Mouse (Mus musculus): ENCODE results near the gene Gnb3. TPM values are rescaled to one million over a fixed set of nuclear protein-coding genes. Genes with fewer than 3 reads are reported as not detected.

Gene Gnb3
- polyA plus RNA-seq, 1 experiment from 2014 or later: 1.2 TPM

DNA sequence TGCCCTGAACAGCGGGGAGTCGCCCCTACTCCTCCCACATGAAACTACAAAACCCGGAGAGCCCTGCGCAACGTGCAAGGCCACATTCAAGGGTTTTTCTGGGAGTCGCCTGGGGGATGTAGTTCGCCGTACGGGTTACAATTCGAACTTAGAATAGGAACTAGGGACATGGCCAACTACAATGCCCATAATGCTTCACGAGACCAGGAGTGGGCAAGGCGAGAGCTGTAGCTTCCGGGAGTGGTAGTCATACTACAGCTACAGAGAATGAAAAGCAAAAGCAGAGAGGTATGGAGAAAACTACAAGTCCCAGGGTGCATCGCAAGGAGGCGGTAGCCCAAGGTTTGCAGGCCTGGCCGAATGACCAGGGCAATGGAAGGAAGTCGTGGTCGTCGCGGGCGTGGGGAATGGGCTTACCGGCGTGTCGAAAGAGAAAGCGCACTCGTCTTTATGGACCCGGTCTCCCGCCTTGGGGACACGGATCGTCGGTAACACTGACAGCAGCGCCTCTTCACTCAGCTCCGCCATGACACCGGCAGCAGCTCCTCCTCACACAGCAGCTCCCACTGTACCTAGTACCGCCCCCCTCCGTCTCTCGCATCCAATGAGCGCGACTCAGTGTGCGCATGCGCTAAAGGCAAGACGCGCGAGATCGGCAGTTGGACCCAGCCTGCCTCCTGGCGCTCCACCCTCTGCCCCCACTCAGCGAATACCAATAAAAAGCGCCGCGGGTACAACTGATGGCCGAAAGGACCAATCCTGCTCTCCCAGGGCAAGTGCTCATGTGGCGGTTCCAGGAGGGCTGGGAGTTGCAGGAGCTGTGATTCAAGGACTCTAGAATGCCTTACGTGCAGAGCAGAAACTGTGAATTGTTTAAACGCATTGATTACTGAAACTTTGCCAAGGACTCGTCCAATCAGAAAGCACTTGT lies 10.9 kb downstream of the Gnb3 start, which contains the start of the genes Usp5 and Cdca3:
TSS of gene Usp5 (minus strand) at position 617 of the 931 bp plus-strand sequence.
TSS of gene Cdca3 (plus strand) at position 680 of the 931 bp plus-strand sequence.
- peak within 1 kb of the TSS; percentile 70 for H3K9ac ChIP-seq
- H3K4me1 ChIP-seq (replicated peaks): peaks cover 16% of the 10 kb centered on the region
- no peaks in the 10 kb centered on the region for H3K27me3 ChIP-seq (replicated peaks)
- WGBS: under 1% methylated on average over 55 of the region's 55 CpGs
- peak; percentile 94 for ATAC-seq
- H3K36me3 ChIP-seq: peaks cover 25% of the 10 kb centered on the region
- peak within 1 kb of the TSS; percentile 54 for H3K4me3 ChIP-seq (replicated peaks)
- no peaks in the 10 kb centered on the region for H3K9me3 ChIP-seq
- H3K27ac ChIP-seq: peak within 1 kb of the TSS; percentile 94
- H3K4me2 ChIP-seq (replicated peaks): peak within 1 kb of the TSS; percentile 90

DNA sequence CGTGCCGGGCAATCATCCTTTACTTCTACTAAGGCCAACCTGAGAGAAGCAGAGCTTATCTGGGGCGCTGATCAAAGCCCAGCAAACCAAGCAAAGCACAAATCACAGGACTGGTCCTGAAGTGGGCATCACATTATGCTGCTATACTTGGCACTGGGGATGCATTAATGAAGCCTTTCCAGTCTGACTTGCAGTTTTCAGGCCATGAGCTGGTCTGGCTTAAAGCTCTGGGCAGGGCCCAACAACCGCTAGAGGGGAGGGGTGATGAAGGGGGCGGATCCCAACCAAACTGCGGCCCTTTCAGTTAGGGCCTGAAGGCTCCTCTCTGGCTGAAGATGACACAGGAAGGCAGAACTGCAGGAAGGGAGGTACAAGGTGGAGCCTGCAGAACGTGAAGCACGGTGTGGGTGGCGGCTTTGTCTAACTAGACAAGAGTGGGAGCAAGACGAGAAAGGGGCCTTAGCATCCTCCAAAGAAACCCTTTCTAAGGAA lies 11.9 kb downstream of the Gnb3 start:
- Histone ChIP-seq H3K4me2 (replicated peaks) (peak overlapping the region; percentile 76), H3K9me3 (no peaks in the 10 kb centered on the region), H3K4me3 (replicated peaks) (peak overlapping the region; percentile 54), H3K27me3 (replicated peaks) (no peaks in the 10 kb centered on the region), H3K27ac (peak overlapping the region; percentile 13; the same call in 1 of the 2 replicates), H3K4me1 (replicated peaks) (peaks cover 16% of the 10 kb centered on the region), H3K36me3 (peaks cover 33% of the 10 kb centered on the region), H3K9ac (peak overlapping the region; percentile 54)
- WGBS: 23% methylated on average over 10 of the region's 10 CpGs
- no peak for ATAC-seq

DNA sequence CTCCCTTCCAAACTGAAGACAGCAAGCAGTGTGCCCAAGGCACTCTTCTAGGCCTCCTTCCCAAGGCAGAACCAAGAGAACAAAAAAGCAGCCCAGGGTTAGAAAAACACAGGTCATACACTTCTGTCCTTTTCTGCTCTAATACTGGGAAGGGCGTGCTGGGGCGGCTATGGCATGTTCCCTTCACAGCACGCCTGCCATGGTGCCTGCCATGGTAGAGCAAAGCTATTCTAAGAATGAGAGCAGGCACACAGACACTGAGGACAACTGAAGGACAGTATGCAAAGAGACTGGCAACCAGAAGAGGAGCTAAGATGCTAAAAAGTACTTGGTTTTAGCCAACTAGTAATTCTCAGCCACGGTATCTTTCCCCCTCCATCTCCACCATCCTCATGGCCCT lies 18.0 kb downstream of the Gnb3 start:
- H3K36me3 ChIP-seq: peaks cover 76% of the 10 kb centered on the region
- 93% methylated on average over 4 of the region's 4 CpGs for WGBS

DNA sequence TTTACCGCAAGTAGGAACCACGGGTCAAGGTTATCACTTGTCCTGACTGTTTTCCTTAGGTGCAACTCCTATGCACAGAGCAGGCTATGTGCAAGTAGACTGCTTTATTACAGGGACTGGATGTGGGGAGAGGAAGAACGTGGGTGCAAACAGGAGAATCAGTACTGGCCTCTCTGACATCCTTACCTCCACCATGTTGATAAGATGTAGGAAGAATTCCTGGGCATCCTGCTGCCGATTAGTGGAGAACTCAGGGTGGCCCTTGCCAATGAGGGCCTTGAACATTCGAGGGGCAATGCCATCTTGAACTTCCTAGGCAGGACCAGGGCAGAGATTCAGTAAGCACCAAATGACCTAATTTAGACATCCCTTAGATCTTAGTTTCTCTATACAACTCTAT lies 19.2 kb downstream of the Gnb3 start:
- H3K36me3 ChIP-seq: peaks cover 77% of the 10 kb centered on the region
- H3K4me1 ChIP-seq (replicated peaks): no peaks in the 10 kb centered on the region
- 94% methylated on average over 5 of the region's 5 CpGs for WGBS
- H3K4me3 ChIP-seq (replicated peaks): no peak overlapping the region
- H3K9me3 ChIP-seq: no peaks in the 10 kb centered on the region
- H3K4me2 ChIP-seq (replicated peaks): no peak overlapping the region
- no peak overlapping the region for H3K27ac ChIP-seq
- no peaks in the 10 kb centered on the region for H3K27me3 ChIP-seq (replicated peaks)
- ATAC-seq: no peak
- no peak overlapping the region for H3K9ac ChIP-seq

More for the DNA sequence above, 18.0 kb downstream of the Gnb3 start:
- ATAC-seq: no peak
- H3K27ac ChIP-seq: no peak overlapping the region
- no peaks in the 10 kb centered on the region for H3K9me3 ChIP-seq
- no peak overlapping the region for H3K4me3 ChIP-seq (replicated peaks)
- H3K4me1 ChIP-seq (replicated peaks): no peaks in the 10 kb centered on the region
- no peak overlapping the region for H3K4me2 ChIP-seq (replicated peaks)
- no peak overlapping the region for H3K9ac ChIP-seq
- no peaks in the 10 kb centered on the region for H3K27me3 ChIP-seq (replicated peaks)

DNA sequence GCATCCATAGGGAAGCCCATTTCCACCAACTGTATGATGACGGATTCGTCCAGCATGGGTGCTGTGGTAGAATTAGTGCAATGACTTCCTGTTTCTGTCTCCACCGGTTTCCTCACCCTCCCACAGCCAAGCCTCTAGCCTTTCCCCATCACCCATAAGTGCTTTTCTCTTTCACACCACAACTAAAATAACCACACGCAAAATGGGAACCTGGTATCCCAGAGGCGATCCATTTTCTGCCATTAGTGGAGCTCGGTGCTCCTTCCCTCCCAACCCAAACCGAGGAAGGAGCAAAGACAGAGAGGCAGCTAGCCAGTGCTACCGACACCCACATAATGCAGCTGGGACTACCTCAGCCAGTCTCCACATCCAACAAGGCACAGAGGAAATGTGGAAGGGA lies 22.1 kb downstream of the Gnb3 start:
- H3K9ac ChIP-seq: no peak overlapping the region
- H3K4me1 ChIP-seq (replicated peaks): peaks cover 13% of the 10 kb centered on the region
- 88% methylated on average over 8 of the region's 8 CpGs for WGBS
- H3K27me3 ChIP-seq (replicated peaks): no peaks in the 10 kb centered on the region
- no peak for ATAC-seq
- H3K9me3 ChIP-seq: no peaks in the 10 kb centered on the region
- H3K4me2 ChIP-seq (replicated peaks): no peak overlapping the region
- peaks cover 57% of the 10 kb centered on the region for H3K36me3 ChIP-seq
- H3K4me3 ChIP-seq (replicated peaks): no peak overlapping the region
- no peak overlapping the region for H3K27ac ChIP-seq

DNA sequence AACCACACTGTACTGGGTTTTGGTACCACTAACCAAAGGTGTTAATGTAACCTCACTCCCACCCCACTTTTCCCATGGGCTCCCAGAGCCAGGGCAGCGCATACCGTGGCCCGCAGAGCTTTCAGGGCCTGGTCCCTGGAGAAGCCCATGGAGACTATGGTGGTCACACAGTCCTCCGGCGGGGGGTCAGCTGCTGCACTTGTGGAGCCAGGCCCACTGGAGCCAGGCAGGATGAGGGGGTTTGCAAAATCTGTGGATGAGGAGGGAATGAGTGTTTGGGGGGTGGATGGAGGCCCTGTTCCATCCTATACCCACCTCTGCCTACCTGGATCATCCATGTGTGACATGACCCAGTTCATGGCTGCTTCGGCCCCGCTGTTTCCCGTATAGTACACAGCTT lies 22.5 kb downstream of the Gnb3 start:
- Histone ChIP-seq H3K4me1 (replicated peaks) (peaks cover 15% of the 10 kb centered on the region), H3K27ac (no peak overlapping the region), H3K9ac (no peak overlapping the region), H3K36me3 (peaks cover 53% of the 10 kb centered on the region), H3K4me2 (replicated peaks) (no peak overlapping the region), H3K27me3 (replicated peaks) (no peaks in the 10 kb centered on the region), H3K4me3 (replicated peaks) (no peak overlapping the region), H3K9me3 (no peaks in the 10 kb centered on the region)
- no peak for ATAC-seq
- WGBS: 97% methylated on average over 8 of the region's 8 CpGs

DNA sequence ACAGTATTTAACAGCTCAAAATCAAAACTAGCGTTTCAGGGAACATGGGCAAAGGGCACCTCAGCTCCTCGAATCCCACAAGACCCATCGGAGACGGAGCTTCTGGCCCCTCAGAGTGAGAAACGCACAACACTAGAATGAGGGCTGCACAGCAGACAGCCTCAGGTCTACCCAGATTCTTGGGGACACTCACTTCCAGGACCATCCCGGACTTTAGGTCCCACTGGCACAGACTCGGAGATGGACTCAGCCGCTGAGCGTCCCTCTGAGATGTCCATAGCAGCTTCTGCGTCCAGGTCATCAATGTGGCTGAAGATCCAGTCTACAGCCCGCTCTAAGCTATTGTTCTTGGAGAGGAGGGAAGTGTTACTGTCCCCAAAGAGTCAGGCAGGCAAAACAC lies 22.9 kb downstream of the Gnb3 start:
- H3K9ac ChIP-seq: no peak overlapping the region
- H3K4me1 ChIP-seq (replicated peaks): peaks cover 20% of the 10 kb centered on the region
- H3K27me3 ChIP-seq (replicated peaks): no peaks in the 10 kb centered on the region
- H3K4me2 ChIP-seq (replicated peaks): no peak overlapping the region
- no peaks in the 10 kb centered on the region for H3K9me3 ChIP-seq
- no peak for ATAC-seq
- WGBS: 92% methylated on average over 11 of the region's 11 CpGs
- H3K36me3 ChIP-seq: peaks cover 50% of the 10 kb centered on the region
- no peak overlapping the region for H3K27ac ChIP-seq
- H3K4me3 ChIP-seq (replicated peaks): no peak overlapping the region

DNA sequence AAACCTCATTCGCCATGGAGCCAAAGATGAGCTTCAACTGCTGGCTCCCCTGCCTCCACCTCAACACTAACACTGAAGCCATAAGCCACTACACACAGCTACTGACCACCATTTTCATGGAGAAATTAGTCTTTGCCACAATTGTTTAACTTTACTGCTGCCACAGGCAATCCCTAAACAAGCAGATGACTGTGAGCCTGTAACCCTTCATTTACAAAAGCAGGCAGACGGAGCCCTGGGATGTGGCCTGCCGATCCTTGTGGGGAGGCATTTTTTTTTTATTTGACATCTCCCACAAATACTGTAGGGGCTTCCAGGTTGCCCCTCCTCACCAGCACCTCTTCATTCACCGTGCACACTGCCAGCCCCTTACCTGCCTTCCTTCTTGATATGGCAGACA lies 23.5 kb downstream of the Gnb3 start:
- no peak for ATAC-seq
- 79% methylated on average over 4 of the region's 4 CpGs for WGBS

DNA sequence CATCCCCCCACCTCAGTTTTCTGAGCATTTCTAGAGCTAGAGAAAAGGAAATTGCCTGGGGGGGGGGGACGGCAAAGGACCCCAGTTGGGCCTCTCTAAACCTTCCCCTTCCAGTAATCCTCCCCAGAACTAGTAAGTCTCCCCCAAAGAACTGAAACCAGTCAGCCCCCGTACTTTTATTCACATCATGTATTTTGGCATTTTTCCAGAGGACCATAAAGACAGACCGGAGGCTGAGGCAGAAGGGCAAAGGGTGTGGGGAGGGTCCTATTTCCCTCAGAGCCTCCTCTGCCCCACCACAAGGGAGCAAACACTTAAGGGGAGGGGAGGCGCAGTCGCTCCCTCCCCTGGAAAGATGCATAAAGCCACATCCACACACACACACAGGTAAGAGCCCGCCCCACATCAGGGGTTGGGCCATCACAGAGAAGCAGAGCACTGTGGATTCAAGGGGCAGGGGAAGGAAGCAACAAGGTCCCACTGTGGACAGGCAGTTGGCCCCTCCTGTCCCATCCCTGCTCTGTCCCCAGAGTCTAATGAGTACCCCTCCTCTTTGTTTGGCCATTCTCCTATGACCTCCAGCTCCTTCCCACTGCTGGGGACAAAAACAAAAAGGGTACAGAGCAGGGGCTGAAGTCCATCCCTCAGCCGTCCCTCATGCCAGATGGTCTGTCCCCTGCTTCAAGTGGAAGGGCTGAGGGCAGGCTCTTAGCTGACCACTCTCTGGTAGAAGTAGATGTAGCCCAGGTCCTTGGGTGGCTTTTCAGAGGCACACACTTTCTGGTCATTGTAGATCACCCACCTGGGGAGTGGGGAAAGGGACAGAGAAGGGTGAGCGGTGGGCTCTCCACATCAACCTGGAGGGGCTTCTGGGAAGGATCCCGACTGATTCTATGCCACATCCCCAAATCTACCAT lies 25.0 kb downstream of the Gnb3 start:
- ATAC-seq: peak; percentile 2; the same call in 1 of the 2 replicates
- no peak overlapping the region for H3K9ac ChIP-seq
- no peaks in the 10 kb centered on the region for H3K9me3 ChIP-seq
- H3K4me3 ChIP-seq (replicated peaks): no peak overlapping the region
- H3K4me2 ChIP-seq (replicated peaks): peak overlapping the region; percentile 79
- H3K36me3 ChIP-seq: peaks cover 45% of the 10 kb centered on the region
- 56% methylated on average over 9 of the region's 9 CpGs for WGBS
- H3K27me3 ChIP-seq (replicated peaks): no peaks in the 10 kb centered on the region
- H3K27ac ChIP-seq: no peak overlapping the region
- H3K4me1 ChIP-seq (replicated peaks): peaks cover 29% of the 10 kb centered on the region

More for the DNA sequence above, 23.5 kb downstream of the Gnb3 start:
- Histone ChIP-seq H3K27ac (no peak overlapping the region), H3K9ac (no peak overlapping the region), H3K4me3 (replicated peaks) (no peak overlapping the region), H3K36me3 (peaks cover 50% of the 10 kb centered on the region), H3K9me3 (no peaks in the 10 kb centered on the region), H3K4me2 (replicated peaks) (no peak overlapping the region), H3K27me3 (replicated peaks) (no peaks in the 10 kb centered on the region), H3K4me1 (replicated peaks) (peaks cover 25% of the 10 kb centered on the region)

DNA sequence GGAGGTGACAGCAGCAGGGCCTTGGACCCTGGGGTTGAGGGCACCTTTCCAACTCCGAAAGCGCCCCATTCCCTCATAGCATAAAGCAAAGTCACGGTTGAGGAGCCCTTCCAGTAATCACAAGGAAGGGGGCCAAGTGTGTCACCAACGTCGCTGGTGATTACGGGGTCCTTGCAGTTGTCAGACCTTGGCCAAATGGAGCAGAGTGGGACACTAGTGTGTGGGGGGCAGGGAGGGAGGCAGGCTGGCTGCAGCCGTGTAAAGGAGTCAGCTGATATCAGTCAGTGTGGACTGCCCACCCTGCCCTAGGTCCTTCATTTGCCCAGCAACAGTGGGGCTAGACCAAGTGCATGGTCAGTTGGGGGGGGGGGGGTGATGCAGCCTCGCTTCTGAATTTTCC lies 25.6 kb downstream of the Gnb3 start:
- Histone ChIP-seq H3K4me2 (replicated peaks) (peak overlapping the region; percentile 79), H3K27ac (peak overlapping the region; percentile 36), H3K9ac (peak overlapping the region; percentile 31; the same call in 1 of the 2 replicates), H3K27me3 (replicated peaks) (no peaks in the 10 kb centered on the region), H3K9me3 (no peaks in the 10 kb centered on the region), H3K4me3 (replicated peaks) (peak overlapping the region; percentile 71), H3K4me1 (replicated peaks) (peaks cover 36% of the 10 kb centered on the region), H3K36me3 (peaks cover 42% of the 10 kb centered on the region)
- ATAC-seq: peak; percentile 36
- WGBS: 39% methylated on average over 8 of the region's 8 CpGs

DNA sequence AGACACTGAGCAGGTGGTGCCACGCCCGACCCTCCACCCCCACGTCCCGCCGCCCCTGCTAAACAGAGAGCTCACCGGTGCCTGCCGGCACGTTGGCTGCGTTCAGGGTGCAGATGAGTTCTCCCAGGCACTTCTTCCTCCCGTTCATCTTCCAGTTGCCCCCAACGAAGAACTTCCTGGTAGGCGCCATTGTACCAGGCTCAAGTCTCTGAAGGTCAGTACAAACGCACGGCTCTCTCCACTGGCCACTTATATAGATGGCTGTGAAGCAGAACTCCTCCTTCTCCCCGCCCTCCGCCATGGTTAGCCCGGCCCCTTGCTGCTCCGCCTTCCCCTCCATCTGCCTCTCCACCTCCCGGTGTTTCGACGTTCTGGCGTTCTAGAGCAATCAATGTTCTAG lies 26.1 kb downstream of the Gnb3 start, which contains the start of gene Tpi1:
TSS of gene Tpi1 (minus strand) at position 364 of the 400 bp plus-strand sequence.
- no peaks in the 10 kb centered on the region for H3K9me3 ChIP-seq
- peak within 1 kb of the TSS; percentile 81 for H3K9ac ChIP-seq
- 0% methylated on average over 22 of the region's 22 CpGs for WGBS
- ATAC-seq: peak; percentile 89
- H3K4me1 ChIP-seq (replicated peaks): peaks cover 36% of the 10 kb centered on the region
- H3K4me3 ChIP-seq (replicated peaks): peak within 1 kb of the TSS; percentile 71
- peaks cover 37% of the 10 kb centered on the region for H3K36me3 ChIP-seq
- H3K4me2 ChIP-seq (replicated peaks): peak within 1 kb of the TSS; percentile 79
- peak within 1 kb of the TSS; percentile 94 for H3K27ac ChIP-seq
- no peaks in the 10 kb centered on the region for H3K27me3 ChIP-seq (replicated peaks)

DNA sequence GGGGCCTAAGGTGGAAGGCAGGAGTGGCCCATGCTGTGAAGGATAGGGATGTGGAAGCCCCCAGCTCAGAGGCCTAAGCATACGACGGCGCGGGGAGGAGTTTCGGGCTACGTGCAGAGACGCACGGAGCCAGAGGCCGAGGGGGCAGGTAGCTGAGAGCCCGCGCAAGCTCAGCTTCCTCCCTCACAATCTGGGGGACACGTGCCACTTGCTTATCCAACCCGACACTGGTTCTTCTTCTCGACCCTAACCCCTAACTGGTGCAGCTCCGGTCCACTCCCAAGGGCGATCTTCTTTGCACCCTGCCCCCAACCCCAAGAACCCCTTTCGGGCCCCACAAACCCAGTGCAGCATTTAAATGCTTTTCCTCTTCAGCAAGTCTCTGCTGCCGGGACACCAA lies 26.6 kb downstream of the Gnb3 start:
- peaks cover 36% of the 10 kb centered on the region for H3K4me1 ChIP-seq (replicated peaks)
- ATAC-seq: peak; percentile 60
- peak overlapping the region; percentile 94 for H3K27ac ChIP-seq
- WGBS: 0% methylated on average over 18 of the region's 18 CpGs
- peak overlapping the region; percentile 79 for H3K4me2 ChIP-seq (replicated peaks)
- no peaks in the 10 kb centered on the region for H3K9me3 ChIP-seq
- peaks cover 33% of the 10 kb centered on the region for H3K36me3 ChIP-seq
- no peaks in the 10 kb centered on the region for H3K27me3 ChIP-seq (replicated peaks)
- H3K4me3 ChIP-seq (replicated peaks): peak overlapping the region; percentile 71
- peak overlapping the region; percentile 81 for H3K9ac ChIP-seq

Data from intestine, embryonic 15.5 days (tissue).